Mouse (Mus musculus) testis, adult 2 months (tissue): ENCODE results near the gene Ccdc174.

Experiments
- CTCF ChIP-seq: fragments of 200-500 bp; IDR thresholded peaks from 2 replicates; pipeline ENCODE4 v1.5.1; 2012; ENCODE audit warnings: low read depth, mild to moderate bottlenecking, inconsistent platforms, low read length, moderate library complexity; ENCODE audit not compliant: control insufficient read depth, insufficient read depth, insufficient replicate concordance
- POLR2A ChIP-seq: fragments of 200-500 bp; IDR thresholded peaks from 2 replicates; pipeline ENCODE4 v1.6.1; 2012; ENCODE audit warnings: low read depth, mild to moderate bottlenecking, inconsistent platforms, low read length, moderate library complexity; ENCODE audit not compliant: control insufficient read depth

- no peak for TF ChIP-seq CTCF
- no peak for TF ChIP-seq POLR2A
These were observed 12.3 kb upstream of the Ccdc174 start for GRCm38 (mm10) chr6:91865601-91866000.
